Mouse (Mus musculus) spleen, postnatal 10 days (tissue): ENCODE results near the gene Atcay.
A peak's percentile ranks its signal among the peaks of the same experiment; 100 is the strongest.
"Not testable (repeated sequence)": the region's sequence is repeated elsewhere in the genome, so short reads cannot be mapped to it uniquely, and the experiment has no call there.

Experiments
- DNase-seq, 2 experiments: peaks; one replicate each; pipeline ENCODE4 v3.0.0; 2021 to 2022; ENCODE audit warnings: low spot score in 2 of 2

Gene Atcay

DNA sequence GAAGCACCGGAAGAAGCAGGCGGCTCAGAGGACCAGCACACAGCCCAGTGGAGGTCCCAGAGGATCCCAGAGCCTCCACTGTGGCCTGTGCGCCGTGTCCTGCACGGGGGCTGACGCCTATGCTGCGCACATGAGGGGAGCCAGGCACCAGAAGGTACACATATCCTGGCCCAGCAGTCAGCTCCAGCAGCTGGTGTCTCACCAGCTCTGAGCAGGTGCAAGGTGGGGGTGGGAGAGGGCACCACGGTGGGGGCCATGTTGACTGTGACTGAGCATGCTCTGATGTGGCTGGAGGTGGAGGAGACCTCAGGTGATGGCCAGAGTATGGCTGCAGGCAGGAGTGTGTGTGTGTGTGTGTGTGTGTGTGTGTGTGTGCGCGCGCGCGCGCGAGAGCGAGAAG lies 11.4 kb upstream of the Atcay start:
- DNase-seq: no peak

DNA sequence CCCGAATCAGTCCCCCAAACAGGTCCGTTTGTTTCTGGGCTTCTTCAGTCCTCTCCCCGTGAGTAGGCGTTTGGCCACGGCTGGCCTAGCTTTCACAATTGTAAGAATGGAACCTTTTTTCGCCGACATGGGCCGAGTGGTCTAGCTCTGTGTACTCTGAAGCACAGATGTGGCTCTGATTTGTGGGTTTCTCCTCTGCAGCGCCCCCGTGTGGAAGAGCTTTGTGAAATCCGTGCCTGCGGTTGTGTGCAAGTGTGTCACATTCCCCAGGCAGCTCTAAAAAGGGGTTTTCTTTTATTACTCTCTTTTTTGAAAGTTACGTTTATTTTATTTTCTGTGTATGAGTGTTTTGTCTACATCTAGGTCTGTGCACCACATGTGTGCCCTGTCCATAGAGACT lies 10.2 kb upstream of the Atcay start:
- peak in 1 of 2 experiments; percentile 83 for DNase-seq

GRCm38 (mm10) chr10:81238618-81239017 lies 8.0 kb upstream of the Atcay start:
- DNase-seq: no peak

DNA sequence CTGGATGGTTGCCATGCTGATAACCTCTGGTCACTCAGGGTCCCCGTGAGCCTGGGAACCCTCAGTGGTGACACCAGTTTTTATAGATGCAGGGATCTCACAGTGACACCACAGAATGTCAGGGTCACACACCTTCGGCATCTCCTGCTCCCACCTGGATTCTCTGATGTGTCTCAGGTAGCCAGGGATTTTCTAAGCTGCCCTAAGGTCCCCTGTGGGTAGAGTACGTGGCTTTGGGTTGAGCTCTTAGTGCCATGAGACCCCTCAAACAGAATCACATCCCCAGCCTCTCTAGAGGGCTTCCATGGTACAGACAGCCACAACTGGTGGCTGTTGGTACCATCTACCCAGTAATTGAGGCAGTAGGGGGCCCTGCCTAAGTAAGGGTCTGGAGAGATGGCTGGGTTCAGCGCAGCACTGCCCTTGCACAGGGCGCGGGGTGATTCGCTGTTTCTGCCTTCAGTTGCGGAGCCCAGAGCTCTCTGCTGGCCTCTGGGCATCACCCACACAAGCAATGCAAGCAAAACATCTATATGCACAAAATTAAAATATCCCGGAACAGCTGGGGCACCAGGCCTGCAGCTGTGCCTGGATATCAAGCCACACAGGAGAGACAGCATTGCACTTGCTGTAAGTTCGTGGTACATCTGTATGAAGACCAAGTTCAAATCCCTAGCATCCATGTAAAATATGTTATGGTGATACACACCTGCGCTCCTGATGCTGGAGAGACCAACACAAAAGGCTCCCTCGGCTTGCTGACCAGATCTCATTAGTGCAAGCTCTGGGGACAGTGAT lies 6.0 kb upstream of the Atcay start:
- DNase-seq: no peak

- DNase-seq: no peak
These were observed 3.6 kb upstream of the Atcay start for GRCm38 (mm10) chr10:81234206-81234605.

DNA sequence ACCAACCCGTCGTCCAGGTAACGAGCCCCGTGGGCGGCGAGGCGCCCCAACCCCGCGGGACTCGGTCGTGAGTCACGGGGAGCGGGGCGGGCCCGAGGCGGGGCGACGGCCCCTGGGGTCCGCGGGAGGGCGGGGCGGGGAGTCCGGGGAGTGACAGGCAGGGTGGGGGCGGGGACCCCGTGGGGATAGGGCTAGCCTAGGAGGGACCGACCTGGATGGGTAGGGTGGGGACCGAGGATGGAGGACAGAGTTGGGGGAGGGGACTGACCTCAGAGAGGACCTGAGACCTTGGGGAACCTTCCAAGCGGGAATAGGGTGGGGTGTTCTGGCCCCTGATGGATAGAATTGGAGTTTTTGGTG lies 2.6 kb upstream of the Atcay start:
- DNase-seq: no peak

GRCm38 (mm10) chr10:81232580-81233225 lies 2.1 kb upstream of the Atcay start, which contains the start of gene Zfr2:
Gene Zfr2 (plus strand): TSS chr10:81233155.
- peak; percentile 74 to 94 for DNase-seq

- no peak for DNase-seq
These were observed 803 bp upstream of the Atcay start for GRCm38 (mm10) chr10:81231436-81231835.

DNA sequence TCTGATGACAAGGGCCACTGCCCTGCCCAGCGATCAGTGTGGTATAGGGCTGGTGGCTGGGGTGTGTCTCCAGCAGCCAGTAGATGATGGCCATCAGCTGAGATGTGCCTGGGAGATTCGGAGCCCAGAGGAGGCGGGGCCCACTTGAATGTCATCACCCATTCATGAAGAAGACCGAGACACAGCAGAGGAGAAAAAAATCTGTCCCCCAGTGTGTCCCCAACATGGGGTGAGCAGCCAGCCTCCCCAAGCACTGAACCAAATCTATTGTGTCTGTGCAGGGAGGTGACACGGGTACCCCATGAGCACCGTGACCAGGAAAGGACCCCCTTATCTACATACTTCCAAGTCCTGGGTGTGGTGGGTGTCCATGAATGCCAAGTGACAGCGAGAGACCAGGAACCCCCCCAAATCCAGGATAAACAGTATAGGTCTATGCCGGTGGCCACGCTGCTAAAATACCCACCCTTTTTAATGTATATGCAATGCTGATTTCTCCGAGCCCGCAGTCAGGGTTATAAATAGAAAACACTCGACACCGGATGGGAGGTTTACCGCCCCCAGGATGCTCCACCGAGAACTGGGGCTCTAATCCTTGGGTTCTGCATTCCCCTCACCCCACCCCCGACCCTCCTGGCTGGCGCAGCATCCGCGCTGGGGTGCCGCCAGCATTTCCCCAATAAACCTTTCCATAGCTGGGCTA lies 747 bp downstream of the Atcay start:
- no peak for DNase-seq

- not testable (repeated sequence) for DNase-seq
These were observed 6.9 kb downstream of the Atcay start for GRCm38 (mm10) chr10:81223731-81224130.

DNA sequence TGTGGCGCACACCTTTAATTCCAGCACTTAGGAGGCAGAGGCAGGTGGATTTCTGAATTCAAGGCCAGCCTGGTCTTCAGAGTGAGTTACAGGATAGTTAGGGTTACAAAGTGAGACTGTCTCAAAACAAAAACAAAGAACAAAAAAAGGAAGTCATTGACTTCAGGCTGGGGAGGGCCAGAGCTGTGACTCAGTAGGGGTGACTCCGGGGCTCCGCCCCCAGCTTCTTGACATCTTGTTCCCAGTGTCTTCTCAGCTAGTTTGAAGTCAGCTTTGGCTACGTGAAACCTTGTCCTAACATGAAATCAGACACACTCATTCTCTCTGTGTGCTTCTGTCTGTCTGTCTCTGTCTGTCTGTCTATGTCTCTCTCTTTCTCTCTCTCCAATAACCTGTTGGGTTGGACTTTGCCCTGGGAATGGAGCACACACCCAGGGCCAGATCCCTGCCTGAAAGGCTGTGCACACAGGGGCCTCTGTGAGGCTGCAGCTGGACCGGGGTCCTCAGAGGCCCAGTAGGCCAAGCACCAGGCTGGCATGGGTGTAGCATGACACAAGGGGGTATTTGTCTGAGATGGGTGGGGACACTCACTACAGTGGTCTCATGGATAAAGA lies 9.1 kb downstream of the Atcay start:
- no peak for DNase-seq

- peak; percentile 74 to 87 for DNase-seq
These were observed 12.7 kb downstream of the Atcay start for GRCm38 (mm10) chr10:81217964-81218363.

- peak in 1 of 2 experiments; percentile 67 for DNase-seq
These were observed 13.4 kb downstream of the Atcay start for GRCm38 (mm10) chr10:81217267-81217666.

GRCm38 (mm10) chr10:81216810-81217209 lies 13.8 kb downstream of the Atcay start:
- no peak for DNase-seq

DNA sequence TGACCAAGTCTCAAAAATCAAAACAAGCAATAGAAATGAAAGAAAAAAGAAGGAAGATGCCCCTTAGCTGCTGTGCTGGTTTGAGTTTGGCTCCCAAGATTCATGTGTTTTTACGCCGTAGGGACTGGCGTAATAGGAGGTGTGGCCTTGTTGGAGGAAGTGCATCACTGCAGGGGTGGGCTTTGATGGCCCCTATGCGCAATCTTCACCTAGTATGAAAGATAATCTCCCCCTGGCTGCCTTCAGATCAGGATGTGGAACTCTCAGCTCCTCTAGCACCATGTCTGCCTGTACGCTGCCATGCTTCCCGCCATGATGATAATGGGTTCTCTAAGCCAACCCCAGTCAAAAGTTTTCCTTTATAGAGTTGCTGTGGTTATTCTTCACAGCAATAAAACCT lies 14.4 kb downstream of the Atcay start:
- no peak for DNase-seq

DNA sequence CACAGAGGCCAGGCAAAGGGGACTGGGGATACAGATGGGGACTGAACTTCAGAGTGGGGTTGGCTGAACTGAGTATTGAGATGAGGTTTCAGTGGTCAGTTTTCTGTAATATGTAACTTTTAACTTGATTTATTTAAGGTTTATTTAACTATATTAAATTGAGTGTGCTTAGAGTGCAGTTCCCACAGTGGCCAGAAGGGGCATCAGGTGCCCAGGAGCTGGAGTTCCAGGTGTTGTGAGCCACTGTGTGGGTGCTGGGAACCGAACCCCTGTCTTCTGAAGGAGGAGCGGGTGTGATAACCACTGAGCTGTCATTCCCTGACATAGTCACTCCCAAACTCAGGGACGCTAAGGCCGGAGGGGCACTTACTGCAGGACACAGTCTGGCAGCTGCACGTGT lies 20.5 kb downstream of the Atcay start:
- DNase-seq: peak in 1 of 2 experiments; percentile 46

DNA sequence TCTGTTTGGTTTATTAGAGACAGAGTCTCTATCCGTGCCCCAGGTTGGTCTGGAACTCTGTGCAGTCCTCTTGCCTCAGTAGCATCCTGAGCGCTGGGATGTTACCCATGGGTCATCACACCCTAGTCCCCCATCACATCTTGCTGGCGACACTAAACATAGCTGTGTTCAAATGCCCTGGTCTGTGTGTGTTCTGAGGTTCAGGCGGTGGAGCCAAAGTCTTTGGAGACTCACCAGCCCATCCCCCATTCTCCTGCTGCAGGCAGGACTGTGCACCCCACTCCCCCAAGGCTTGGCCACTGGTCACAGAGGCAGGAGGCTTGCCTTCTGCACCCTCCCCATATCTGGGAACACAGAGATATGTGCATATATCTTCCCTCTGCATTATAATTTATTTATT lies 26.5 kb downstream of the Atcay start:
- DNase-seq: no peak

GRCm38 (mm10) chr10:81202978-81203720 lies 27.5 kb downstream of the Atcay start:
- no peak for DNase-seq

- DNase-seq: no peak
These were observed 28.6 kb downstream of the Atcay start, which contains the start of gene Nmrk2 for GRCm38 (mm10) chr10:81201807-81202758. Gene Nmrk2 (minus strand): TSS chr10:81202051.

GRCm38 (mm10) chr10:81200605-81201287 lies 29.9 kb downstream of the Atcay start:
- no peak for DNase-seq
